ENCODE assay signal across 8 mouse cellular contexts in the genomic region with DNA sequence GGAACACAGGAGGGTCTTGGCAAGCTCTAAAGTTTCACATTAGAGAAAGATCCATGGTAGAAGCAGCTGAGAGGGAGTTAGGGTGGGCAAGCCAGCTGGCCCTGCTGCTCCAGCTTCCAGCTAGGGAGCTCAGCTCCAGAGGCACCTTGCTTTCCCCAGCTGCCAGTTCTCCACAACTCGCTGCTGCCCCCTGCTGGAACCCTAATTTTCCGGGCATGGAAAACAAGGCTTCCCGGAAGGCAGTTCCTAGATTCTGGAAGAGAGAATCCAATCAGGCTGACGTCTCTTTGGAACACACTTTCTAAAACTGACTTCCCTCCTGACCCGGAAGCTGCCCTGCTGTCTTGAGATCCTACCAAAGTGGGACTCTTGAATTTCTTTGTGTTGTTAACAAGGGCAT. TPM values are rescaled to one million over a fixed set of nuclear protein-coding genes. Genes with fewer than 3 reads are reported as not detected.
A peak's percentile ranks its signal among the peaks of the same experiment; 100 is the strongest.
DNase-seq lines count a peak whose midpoint lies in the region; ATAC-seq and TF ChIP-seq lines count a peak whose summit lies in the region.

No protein-coding gene starts in this region.

- 4% methylated on average over 5 of the region's 5 CpGs for WGBS in liver, embryonic 14.5 days (ENCODE audit: insufficient replicate concordance)

- TF ChIP-seq CTCF in liver, embryonic 14.5 days (IDR thresholded peaks at IDR 0.05; ENCODE audit: low read depth), result peak; percentile 95

- H3K27me3 ChIP-seq in liver, embryonic 14.5 days (ENCODE audit: control insufficient read depth, insufficient read depth, low read length), result no peaks in the 10 kb centered on the region

- H3K9me3 ChIP-seq in liver, embryonic 14.5 days (ENCODE audit: control insufficient read depth, low read length), result no peaks in the 10 kb centered on the region

- ATAC-seq in liver, embryonic 14.5 days (ENCODE audit: insufficient read depth), result no peak

- H3K4me3 ChIP-seq in liver, embryonic 14.5 days (ENCODE audit: insufficient read depth in 1 of 2, low read depth in 2 of 2, low read length in 2 of 2), result no peak overlapping the region

- H3K27ac ChIP-seq in liver, embryonic 14.5 days, result no peak overlapping the region

- peak; percentile 50 for DNase-seq in A20 (ENCODE audit: low read depth, low spot score)
- peak; percentile 77 for DNase-seq in Muller cell, postnatal 12 days (ENCODE audit: inconsistent ontology term)
- peak; percentile 96 to 99 for DNase-seq in cerebellum, postnatal 14 days
- peak; percentile 94 for DNase-seq in gastrocnemius, adult 18-20 months (ENCODE audit: low spot score)
- peak; percentile 89 to 98 for DNase-seq in kidney, postnatal 25 days
- no peak for DNase-seq in liver, embryonic 14.5 days (ENCODE audit: low read depth in 3 of 3, low spot score in 3 of 3)
- DNase-seq in retina, embryonic 14.5 days (ENCODE audit: low spot score), result peak; percentile 91
- peak; percentile 72 to 79 for DNase-seq in thymus, postnatal 36 days

- H3K9ac ChIP-seq in liver, embryonic 14.5 days (replicated peaks), result no peak overlapping the region

- peaks cover 3 to 12% of the 10 kb centered on the region in 2 experiments; a peak in 3 of 4 replicates for H3K4me1 ChIP-seq in liver, embryonic 14.5 days (replicated peaks; ENCODE audit: control insufficient read depth in 2 of 2, insufficient read depth in 2 of 2, low read length in 1 of 2)

- H3K36me3 ChIP-seq in liver, embryonic 14.5 days (replicated peaks; ENCODE audit: control insufficient read depth, insufficient read depth, low read depth), result no peaks in the 10 kb centered on the region

- no peak overlapping the region for H3K4me2 ChIP-seq in liver, embryonic 14.5 days (ENCODE audit: low read depth)

- TF ChIP-seq EP300 in liver, embryonic 14.5 days (IDR thresholded peaks at IDR 0.05; ENCODE audit: low read depth), result no peak

RNA-seq across cellular contexts. Expression of a gene that starts 13.4 kb away (rescaled TPM):
- total RNA-seq in gastrocnemius, adult 18-20 months (2021), result 100 to 1,000 TPM; 128 to 153 TPM
- 5.0 and 7.0 TPM in 2 replicates for polyA plus RNA-seq in liver, embryonic 14.5 days (2012; rRNA removed)
- 8.1 and 8.7 TPM in 2 replicates for polyA plus RNA-seq in liver, embryonic 14.5 days (2014; fragmentation: Nextera tagmentation; extraction: Ambion mirVana)

RNA-seq across cellular contexts. Expression of a gene that starts 17.9 kb away (rescaled TPM):
- total RNA-seq in gastrocnemius, adult 18-20 months (2021), result 10 to 100 TPM; 38.1 to 48.6 TPM
- 15.0 and 17.7 TPM in 2 replicates for polyA plus RNA-seq in liver, embryonic 14.5 days (2012; rRNA removed)
- polyA plus RNA-seq in liver, embryonic 14.5 days (2014; fragmentation: Nextera tagmentation; extraction: Ambion mirVana), result 27.2 and 27.4 TPM in 2 replicates

RNA-seq across cellular contexts. Expression of a gene that starts 52.0 kb away (rescaled TPM):
- total RNA-seq in gastrocnemius, adult 18-20 months (2021), result 10 to 100 TPM; 57.0 to 74.4 TPM
- polyA plus RNA-seq in liver, embryonic 14.5 days (2012; rRNA removed), result 28.3 and 29.5 TPM in 2 replicates
- polyA plus RNA-seq in liver, embryonic 14.5 days (2014; fragmentation: Nextera tagmentation; extraction: Ambion mirVana), result 37.8 and 40.3 TPM in 2 replicates

Comparison
In these comparisons a context has a peak if more than half of its experiments do, and no peak if none do; other contexts are left out.
1. DNase-seq: peak in A20 (single experiment), Muller cell, postnatal 12 days (single experiment), cerebellum, postnatal 14 days (2 of 2), gastrocnemius, adult 18-20 months (single experiment), kidney, postnatal 25 days (2 of 2), retina, embryonic 14.5 days (single experiment) and thymus, postnatal 36 days (2 of 2); none in liver, embryonic 14.5 days (0 of 3).